Mouse (Mus musculus) erythroblast, embryonic 14.5 days (primary cell): ENCODE measurements around the gene Ttyh1. TPM values are rescaled to one million over a fixed set of nuclear protein-coding genes. Genes with fewer than 3 reads are reported as not detected.

Source experiments
- H3K27me3 ChIP-seq: 2 replicates; pipeline ENCODE4 v1.6.1; 2012; ENCODE audit warnings: inconsistent platforms; ENCODE audit not compliant: control insufficient read depth
- H3K36me3 ChIP-seq: 2 replicates; pipeline ENCODE4 v1.6.1; 2012; ENCODE audit warnings: mild to moderate bottlenecking, inconsistent platforms; ENCODE audit not compliant: control insufficient read depth
- H3K4me1 ChIP-seq: 2 replicates; pipeline ENCODE4 v1.6.1; 2012; ENCODE audit warnings: inconsistent platforms; ENCODE audit not compliant: control insufficient read depth
- H3K4me3 ChIP-seq: replicated peaks from 2 replicates; pipeline ENCODE3; 2012; ENCODE audit warnings: moderate library complexity, mild to moderate bottlenecking, inconsistent platforms
- H3K9me3 ChIP-seq: 2 replicates; pipeline ENCODE4 v1.6.1; 2012; ENCODE audit warnings: low read length, inconsistent platforms, mixed read lengths; ENCODE audit not compliant: control insufficient read depth
- GATA1 ChIP-seq: IDR thresholded peaks from 2 replicates; pipeline ENCODE4 v1.6.1; 2012; ENCODE audit warnings: low read length, inconsistent platforms, mixed read lengths
- TAL1 ChIP-seq: IDR thresholded peaks from 3 replicates; pipeline ENCODE4 v1.6.1; 2012; ENCODE audit warnings: low read length, inconsistent platforms, mixed read lengths
- polyA plus RNA-seq: library from polyadenylated mRNA; stranded (reverse); fragments of >175 nt; gene quantifications from 2 replicates; pipeline ENCODE4 v1.2.3, GENCODE M21; 2012

Gene Ttyh1
- polyA plus RNA-seq, 1 experiment = not detected

DNA sequence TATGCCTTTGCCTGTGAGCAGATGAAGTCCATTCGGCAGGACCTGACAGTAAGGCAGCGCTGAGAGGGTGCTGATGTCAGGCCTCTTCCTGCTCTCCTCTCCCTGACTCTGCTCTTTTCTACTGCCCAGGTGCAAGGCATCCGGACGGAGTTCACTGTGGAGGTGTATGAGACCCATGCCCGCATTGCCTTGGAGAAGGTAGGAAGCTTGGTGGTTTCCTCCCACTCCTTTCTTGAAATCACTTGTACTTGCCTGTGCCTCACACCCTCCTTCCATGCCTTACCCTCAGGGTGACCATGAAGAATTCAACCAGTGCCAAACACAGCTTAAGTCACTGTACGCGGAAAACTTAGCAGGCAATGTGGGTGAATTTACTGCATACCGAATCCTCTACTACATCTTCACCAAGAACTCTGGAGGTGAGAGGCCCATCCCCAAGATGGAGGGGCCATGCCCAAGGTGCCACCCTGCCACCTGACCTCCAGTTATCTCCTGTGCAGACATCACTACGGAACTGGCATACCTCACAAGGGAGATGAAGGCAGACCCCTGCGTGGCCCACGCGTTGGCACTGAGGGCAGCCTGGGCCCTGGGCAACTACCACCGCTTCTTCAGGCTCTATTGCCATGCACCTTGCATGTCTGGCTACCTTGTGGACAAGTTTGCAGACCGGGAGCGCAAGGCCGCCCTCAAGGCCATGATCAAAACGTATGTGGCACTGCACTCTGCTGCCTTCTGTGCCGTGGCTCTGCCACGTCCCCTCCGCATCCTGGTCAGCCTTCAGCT, 25.8 kb downstream of the Ttyh1 start:
- TF ChIP-seq GATA1 (no peak), TAL1 (no peak)
- Histone ChIP-seq H3K9me3 (no peaks in the 10 kb centered on the region), H3K4me1 (peaks cover 46% of the 10 kb centered on the region), H3K36me3 (peaks cover 88% of the 10 kb centered on the region), H3K4me3 (no peak overlapping the region), H3K27me3 (no peaks in the 10 kb centered on the region)

DNA sequence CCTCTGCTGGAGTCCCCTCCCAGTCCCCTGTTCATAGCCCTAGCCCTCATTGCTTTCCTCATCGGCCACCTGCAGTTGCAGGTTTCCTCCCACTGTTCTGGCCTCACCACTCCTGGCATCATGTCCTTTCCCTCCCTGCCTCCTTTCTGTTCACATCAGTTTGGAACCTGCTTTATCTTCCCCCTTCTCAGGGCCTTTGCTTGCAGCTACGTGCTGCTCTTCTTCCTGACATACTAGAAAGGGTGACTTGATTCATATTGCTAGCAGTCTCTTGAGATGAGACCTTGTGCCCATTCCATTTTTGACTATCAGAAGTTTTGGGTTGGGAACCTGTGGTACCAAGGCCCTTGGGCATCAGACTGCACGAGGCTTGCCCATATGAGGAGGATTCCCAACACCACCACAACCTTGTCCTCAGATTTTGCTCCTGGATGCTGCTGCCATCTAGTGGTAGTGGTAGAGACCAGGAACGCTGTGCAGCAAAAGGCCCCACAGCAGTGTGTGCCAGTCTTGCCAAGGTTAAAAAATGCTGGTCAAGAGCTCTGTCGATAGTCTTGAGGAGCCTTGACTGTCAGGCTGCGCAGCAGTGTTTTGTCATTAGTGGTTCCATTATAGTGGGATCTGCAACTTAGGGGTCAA, 26.5 kb downstream of the Ttyh1 start:
- Histone ChIP-seq H3K9me3 (no peaks in the 10 kb centered on the region), H3K4me1 (peaks cover 53% of the 10 kb centered on the region), H3K27me3 (no peaks in the 10 kb centered on the region), H3K36me3 (peaks cover 81% of the 10 kb centered on the region), H3K4me3 (no peak overlapping the region)
- no peak for TF ChIP-seq GATA1
- no peak for TF ChIP-seq TAL1

DNA sequence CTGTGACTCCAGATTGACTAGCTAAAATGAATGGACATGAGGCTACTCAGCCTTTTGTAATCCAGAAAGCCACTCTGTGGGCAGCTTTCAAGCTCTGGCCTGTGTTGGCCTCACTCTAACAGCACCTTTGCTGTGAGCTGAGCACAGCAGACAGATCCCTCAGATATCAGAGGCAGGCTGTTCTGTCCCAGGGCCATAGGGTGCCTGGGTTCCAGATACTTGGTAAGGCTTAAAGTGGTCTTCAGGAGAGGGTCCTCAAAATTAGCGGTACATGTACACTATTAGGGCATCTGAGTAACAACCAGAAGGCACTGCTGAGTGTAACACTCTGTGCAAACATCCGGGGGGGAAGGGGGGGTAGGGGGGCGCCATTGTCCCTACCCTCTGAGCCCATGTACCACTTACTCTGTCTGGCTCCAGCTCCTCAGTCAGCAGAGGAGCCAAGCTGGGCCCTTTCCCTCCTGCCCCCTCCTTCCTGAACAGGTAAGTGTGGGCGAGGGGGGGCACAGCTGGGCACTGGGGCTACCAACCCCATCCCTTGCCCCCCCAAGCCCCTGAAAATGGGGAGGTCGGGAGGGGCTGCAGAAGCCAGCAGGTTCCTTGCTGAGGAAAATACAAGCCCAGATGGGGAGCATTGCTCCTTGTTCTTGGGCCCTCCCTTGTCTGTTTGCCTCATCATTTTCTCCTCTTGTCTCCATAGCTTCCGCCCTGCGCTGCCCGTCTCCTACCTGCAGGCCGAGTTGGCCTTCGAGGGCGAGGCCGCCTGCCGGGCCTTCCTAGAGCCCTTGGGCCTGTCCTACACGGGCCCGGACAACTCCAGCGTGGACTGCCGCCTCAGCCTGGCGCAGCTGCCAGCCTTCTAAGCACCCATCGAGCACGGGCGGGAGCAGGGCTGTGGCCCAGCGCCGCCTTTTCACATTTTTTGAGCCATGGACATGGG, 27.3 kb downstream of the Ttyh1 start:
- peaks cover 61% of the 10 kb centered on the region for H3K4me1 ChIP-seq
- TF ChIP-seq TAL1 = no peak
- TF ChIP-seq GATA1 = no peak
- H3K36me3 ChIP-seq = peaks cover 72% of the 10 kb centered on the region
- peaks cover 5% of the 10 kb centered on the region for H3K27me3 ChIP-seq
- H3K4me3 ChIP-seq = no peak overlapping the region
- no peaks in the 10 kb centered on the region for H3K9me3 ChIP-seq

DNA sequence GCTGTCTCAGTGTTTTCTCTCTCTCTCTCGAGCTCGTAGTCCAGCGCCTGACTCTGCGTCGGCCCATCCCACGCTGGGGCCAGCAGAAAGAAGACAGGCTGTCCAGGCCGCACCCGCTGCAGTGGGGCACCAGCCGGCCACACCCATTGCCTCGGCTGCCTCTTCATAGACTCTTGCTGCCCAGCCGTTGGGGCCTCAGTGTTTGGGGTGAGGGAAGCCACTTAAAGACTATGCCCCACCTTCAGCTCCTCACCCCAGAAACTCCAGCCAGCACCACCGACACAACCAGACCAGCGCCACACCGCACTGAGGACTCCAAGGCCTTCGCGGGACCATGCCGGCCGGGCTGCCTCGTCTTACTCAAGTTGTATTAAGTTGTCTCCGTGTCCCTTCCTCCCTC, 28.2 kb downstream of the Ttyh1 start:
- no peak for TF ChIP-seq GATA1
- no peak for TF ChIP-seq TAL1
- Histone ChIP-seq H3K4me3 (no peak overlapping the region), H3K4me1 (peaks cover 62% of the 10 kb centered on the region), H3K36me3 (peaks cover 64% of the 10 kb centered on the region), H3K9me3 (no peaks in the 10 kb centered on the region), H3K27me3 (peaks cover 6% of the 10 kb centered on the region)

DNA sequence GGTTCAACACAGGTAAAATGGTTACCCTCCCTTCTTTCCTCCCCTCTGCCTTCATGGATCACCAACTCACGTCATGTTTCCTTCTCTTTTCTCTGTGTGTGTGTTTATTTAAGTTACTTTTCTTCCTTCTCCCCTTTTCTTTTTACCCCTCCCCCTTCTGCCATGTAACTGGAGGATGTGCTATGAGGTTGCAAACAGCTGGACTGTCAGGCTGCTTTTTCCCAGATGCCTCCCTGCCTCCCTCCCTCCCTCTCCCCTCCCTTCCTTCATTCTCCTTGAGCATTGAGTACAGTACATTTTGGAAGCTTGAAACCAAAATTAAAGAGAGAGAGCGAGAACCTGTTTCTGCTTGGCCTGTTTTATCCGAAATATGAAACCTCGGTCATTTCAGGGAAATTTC, 28.6 kb downstream of the Ttyh1 start:
- Histone ChIP-seq H3K9me3 (no peaks in the 10 kb centered on the region), H3K4me1 (peaks cover 62% of the 10 kb centered on the region), H3K4me3 (no peak overlapping the region), H3K36me3 (peaks cover 59% of the 10 kb centered on the region), H3K27me3 (peaks cover 6% of the 10 kb centered on the region)
- TF ChIP-seq GATA1 (no peak), TAL1 (no peak)

DNA sequence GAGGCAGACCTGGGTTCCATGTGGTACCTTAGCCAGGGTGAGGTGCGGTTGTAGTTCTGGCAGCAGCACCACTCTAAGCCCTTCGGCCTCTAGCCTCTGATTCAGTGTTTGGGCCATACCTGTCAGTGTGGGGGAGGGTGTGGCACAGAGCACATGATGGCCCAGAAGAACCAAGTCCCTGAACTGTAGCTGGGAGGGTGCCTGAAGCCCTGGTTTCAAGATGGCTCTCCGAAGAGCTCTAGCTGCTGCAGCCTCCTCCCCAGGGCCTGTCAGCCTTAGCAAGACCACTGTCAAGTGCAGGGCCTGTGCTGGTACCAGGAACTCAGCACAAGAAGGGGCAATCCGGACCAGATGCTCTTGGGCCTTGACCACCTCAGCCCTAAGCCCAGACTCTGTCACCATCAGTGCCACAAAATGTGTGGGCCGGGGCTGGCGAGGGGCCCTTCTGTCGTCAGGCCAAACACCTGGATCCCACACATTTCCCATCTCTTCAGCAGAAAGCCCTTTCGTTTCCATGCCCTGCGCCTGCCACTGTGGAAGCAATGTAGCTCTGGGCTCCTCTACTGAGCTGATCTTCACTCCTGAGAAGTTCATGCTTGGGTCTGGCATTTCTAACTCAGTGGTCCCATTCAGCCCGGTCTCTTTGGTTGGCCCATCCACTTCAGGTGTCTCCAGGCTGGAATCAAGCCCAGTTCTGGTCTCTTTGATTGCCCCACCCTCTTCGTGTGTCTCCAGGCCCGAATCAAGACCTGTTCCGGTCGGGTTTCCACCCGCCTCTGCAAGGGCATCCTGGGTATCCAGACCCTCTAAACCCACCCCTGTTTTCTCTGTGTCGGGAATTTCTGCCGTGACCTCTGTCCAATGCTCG, 29.4 kb downstream of the Ttyh1 start:
- Histone ChIP-seq H3K27me3 (peaks cover 6% of the 10 kb centered on the region), H3K36me3 (peaks cover 52% of the 10 kb centered on the region), H3K4me1 (peaks cover 63% of the 10 kb centered on the region), H3K9me3 (no peaks in the 10 kb centered on the region), H3K4me3 (peak overlapping the region; percentile 86)
- TF ChIP-seq TAL1 = no peak
- TF ChIP-seq GATA1 = no peak

DNA sequence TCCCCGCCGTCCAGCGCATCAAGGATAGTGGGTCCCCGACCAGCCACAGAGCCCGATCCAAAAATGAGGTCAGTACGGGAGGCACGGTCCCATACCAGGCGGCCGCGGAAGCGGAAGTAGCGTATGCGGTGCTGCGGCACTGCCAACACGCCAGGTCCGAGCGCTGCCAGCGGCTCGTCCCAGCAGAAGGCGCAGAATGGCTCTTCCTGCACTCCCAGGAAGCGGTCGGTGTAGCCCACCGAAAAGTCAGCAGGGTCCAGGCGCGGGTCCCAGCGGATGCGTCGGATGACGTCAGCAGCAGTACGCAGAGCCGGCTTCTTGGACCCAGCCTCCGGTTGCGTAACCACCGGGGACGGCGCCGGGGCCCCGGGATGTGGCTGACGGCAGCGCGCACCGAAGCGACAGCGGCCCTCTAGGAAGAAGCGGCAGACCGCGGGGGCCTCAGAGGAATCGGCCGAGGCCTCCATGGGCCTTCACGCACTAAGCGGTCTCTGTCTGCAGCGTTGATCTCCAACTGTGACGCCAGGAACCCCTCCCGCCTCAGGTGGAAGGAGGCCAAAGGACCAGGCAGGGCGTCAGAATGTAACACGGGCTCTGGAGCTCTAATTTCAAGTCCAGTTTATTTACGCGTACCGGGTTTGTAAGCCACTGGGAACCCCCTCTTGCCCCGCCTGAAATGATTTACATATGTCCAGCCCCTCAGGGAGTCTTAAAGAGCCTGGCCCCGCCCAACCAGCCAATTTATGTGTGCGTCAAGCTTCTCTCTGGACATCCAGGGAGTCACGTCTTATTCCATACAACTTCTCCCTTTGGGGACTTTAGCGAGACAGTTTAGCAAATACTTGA, 30.2 kb downstream of the Ttyh1 start:
- TF ChIP-seq GATA1 (no peak), TAL1 (no peak)
- Histone ChIP-seq H3K27me3 (peaks cover 6% of the 10 kb centered on the region), H3K4me1 (peaks cover 66% of the 10 kb centered on the region), H3K9me3 (no peaks in the 10 kb centered on the region), H3K36me3 (peaks cover 43% of the 10 kb centered on the region), H3K4me3 (peak overlapping the region; percentile 86)
